Mouse (Mus musculus) Patski (cell line): ENCODE measurements around the gene Btbd11. TPM values are rescaled to one million over a fixed set of nuclear protein-coding genes. Genes with fewer than 3 reads are reported as not detected.

Experiments used
- ATAC-seq: fragments of 100-300 bp; one replicate; pipeline ENCODE4 v1.8.0; 2021
- CTCF ChIA-PET: fragments of 350-600 bp; sonication (Branson Sonifier 250); formaldehyde crosslinking; loops from one replicate; lab custom pipeline; 2022; ENCODE audit warnings: inconsistent platforms; lab: Charles Lee
- POLR2A ChIA-PET: fragments of 350-600 bp; sonication (Branson Sonifier 250); formaldehyde crosslinking; loops from one replicate; lab custom pipeline; 2022; ENCODE audit warnings: antibody characterized with exemption, inconsistent platforms; lab: Charles Lee
- DNase-seq: peaks from one replicate; pipeline ENCODE4 v3.0.0-alpha.2; 2011; ENCODE audit warnings: low read depth, low spot score
- H3K27me3 ChIP-seq: fragments of 371-371 bp; one replicate; pipeline ENCODE4 v1.5.1; 2021
- CTCF ChIP-seq: fragments of 100-300 bp; IDR thresholded peaks from one replicate; pipeline ENCODE4 v1.5.1; 2021
- in situ Hi-C: fragments of 300-500 bp; cut with MboI; formaldehyde crosslinking; loops from 3 replicates; pipeline ENCODE4 v1.11.1; 2018; ENCODE audit warnings: low pct_unique_long_range_greater_than_20kb, mixed read lengths
- polyA plus RNA-seq: library from polyadenylated mRNA; unstranded; gene quantifications from one replicate; pipeline ENCODE4 v1.2.3, GENCODE M21; 2021

Gene Btbd11
- polyA plus RNA-seq, 1 experiment from 2014 or later, result 3.5 TPM

GRCm38 (mm10) chr10:85455985-85456384, 69.4 kb downstream of the Btbd11 start:
- CTCF ChIA-PET, result interaction anchor here (0.9 to 1.5 kb wide), 7 partner anchors 9 to 231 kb away, joined by 3 to 4 read pairs (median 3); no protein-coding TSS in a partner anchor
- TF ChIP-seq CTCF, result peak; percentile 70
- no peaks in the 10 kb centered on the region for H3K27me3 ChIP-seq
- POLR2A ChIA-PET, result interaction anchor here (1.3 kb wide), 1 partner anchor 196 kb away, joined by 3 read pairs; no protein-coding TSS in a partner anchor
- in situ Hi-C loops, result no loop called here
- DNase-seq, result no peak
- peak; percentile 20 for ATAC-seq

- DNase-seq, result no peak
- H3K27me3 ChIP-seq, result no peaks in the 10 kb centered on the region
- in situ Hi-C loops, result no loop called here
- ChIA-PET CTCF (interaction anchor here (1.4 kb wide), 1 partner anchor 237 kb away, joined by 4 read pairs; no protein-coding TSS in a partner anchor), POLR2A (no interaction called here)
- no peak for TF ChIP-seq CTCF
- peak; percentile 80 for ATAC-seq
Observed at GRCm38 (mm10) chr10:85458744-85459344, 72.2 kb downstream of the Btbd11 start.

GRCm38 (mm10) chr10:85460736-85461135, 74.1 kb downstream of the Btbd11 start:
- H3K27me3 ChIP-seq, result no peaks in the 10 kb centered on the region
- in situ Hi-C loops, result loop anchor here (5.0 kb wide), 1 partner anchor 187 kb away; no protein-coding TSS in a partner anchor
- ATAC-seq, result no peak
- ChIA-PET CTCF (interaction anchor here (1.7 kb wide), 1 partner anchor 14 kb away, joined by 3 read pairs; no protein-coding TSS in a partner anchor), POLR2A (no interaction called here)
- no peak for TF ChIP-seq CTCF
- no peak for DNase-seq

GRCm38 (mm10) chr10:85464152-85464551, 77.5 kb downstream of the Btbd11 start:
- DNase-seq (peak; percentile 86), ATAC-seq (peak; percentile 85)
- no peaks in the 10 kb centered on the region for H3K27me3 ChIP-seq
- in situ Hi-C loops, result loop anchor here (5.0 kb wide), 1 partner anchor 183 kb away; no protein-coding TSS in a partner anchor
- TF ChIP-seq CTCF, result no peak
- CTCF ChIA-PET, result interaction anchor here (1.0 to 2.1 kb wide), 8 partner anchors 8 to 188 kb away, joined by 3 to 8 read pairs (median 3); no protein-coding TSS in a partner anchor
- POLR2A ChIA-PET, result interaction anchor here (0.6 kb wide), 1 partner anchor 78 kb away, joined by 3 read pairs; no protein-coding TSS in a partner anchor

- POLR2A ChIA-PET, result no interaction called here
- no peaks in the 10 kb centered on the region for H3K27me3 ChIP-seq
- no peak for ATAC-seq
- in situ Hi-C loops, result no loop called here
- no peak for DNase-seq
- no peak for TF ChIP-seq CTCF
- CTCF ChIA-PET, result interaction anchor here (0.8 to 1.8 kb wide), 2 partner anchors 16 to 186 kb away, joined by 3 to 4 read pairs; no protein-coding TSS in a partner anchor
Observed at GRCm38 (mm10) chr10:85465516-85466408, 79.1 kb downstream of the Btbd11 start.

GRCm38 (mm10) chr10:85466409-85466761, 79.8 kb downstream of the Btbd11 start:
- ChIA-PET CTCF (interaction anchor here (1.8 kb wide), 1 partner anchor 185 kb away, joined by 4 read pairs; no protein-coding TSS in a partner anchor), POLR2A (no interaction called here)
- DNase-seq, result no peak
- in situ Hi-C loops, result no loop called here
- TF ChIP-seq CTCF, result no peak
- H3K27me3 ChIP-seq, result no peaks in the 10 kb centered on the region
- no peak for ATAC-seq

- ATAC-seq, result no peak
- no peaks in the 10 kb centered on the region for H3K27me3 ChIP-seq
- in situ Hi-C loops, result no loop called here
- no peak for TF ChIP-seq CTCF
- POLR2A ChIA-PET, result no interaction called here
- CTCF ChIA-PET, result interaction anchor here (1.8 kb wide), 1 partner anchor 184 kb away, joined by 4 read pairs; no protein-coding TSS in a partner anchor
- no peak for DNase-seq
Observed at GRCm38 (mm10) chr10:85467393-85467792, 80.8 kb downstream of the Btbd11 start.

- CTCF ChIA-PET, result interaction anchor here (1.3 kb wide), 1 partner anchor 11 kb away, joined by 3 read pairs; no protein-coding TSS in a partner anchor
- no peak for DNase-seq
- no peaks in the 10 kb centered on the region for H3K27me3 ChIP-seq
- POLR2A ChIA-PET, result no interaction called here
- TF ChIP-seq CTCF, result no peak
- in situ Hi-C loops, result no loop called here
- ATAC-seq, result no peak
Observed at GRCm38 (mm10) chr10:85468527-85468926, 81.9 kb downstream of the Btbd11 start.

GRCm38 (mm10) chr10:85469341-85469740, 82.7 kb downstream of the Btbd11 start:
- POLR2A ChIA-PET, result no interaction called here
- CTCF ChIA-PET, result interaction anchor here (1.3 kb wide), 1 partner anchor 10 kb away, joined by 3 read pairs; no protein-coding TSS in a partner anchor

GRCm38 (mm10) chr10:85473265-85473664, 86.7 kb downstream of the Btbd11 start:
- CTCF ChIA-PET, result no interaction called here
- POLR2A ChIA-PET, result no interaction called here
- ATAC-seq, result no peak
- H3K27me3 ChIP-seq, result no peaks in the 10 kb centered on the region
- no peak for DNase-seq
- no peak for TF ChIP-seq CTCF
- in situ Hi-C loops, result no loop called here

More at GRCm38 (mm10) chr10:85469341-85469740, 82.7 kb downstream of the Btbd11 start:
- no peaks in the 10 kb centered on the region for H3K27me3 ChIP-seq
- no peak for ATAC-seq
- in situ Hi-C loops, result no loop called here
- TF ChIP-seq CTCF, result no peak
- DNase-seq, result no peak
